Mouse (Mus musculus) thymus, adult 2 months (tissue): Measurements from ENCODE around the gene Onecut1.

Experiments
- CTCF ChIP-seq: fragments of 200-500 bp; IDR thresholded peaks from 2 replicates; pipeline ENCODE4 v1.5.1; 2012; ENCODE audit warnings: mild to moderate bottlenecking, control low read depth, low read length, moderate library complexity, borderline replicate concordance; ENCODE audit not compliant: control insufficient read depth, poor library complexity, insufficient read depth; ENCODE audit errors: extremely low read depth
- POLR2A ChIP-seq: fragments of 200-500 bp; IDR thresholded peaks from 2 replicates; pipeline ENCODE4 v1.6.1; 2012; ENCODE audit warnings: mild to moderate bottlenecking, low read length, control low read depth, moderate library complexity; ENCODE audit not compliant: control insufficient read depth, poor library complexity, insufficient read depth; ENCODE audit errors: extremely low read depth

DNA sequence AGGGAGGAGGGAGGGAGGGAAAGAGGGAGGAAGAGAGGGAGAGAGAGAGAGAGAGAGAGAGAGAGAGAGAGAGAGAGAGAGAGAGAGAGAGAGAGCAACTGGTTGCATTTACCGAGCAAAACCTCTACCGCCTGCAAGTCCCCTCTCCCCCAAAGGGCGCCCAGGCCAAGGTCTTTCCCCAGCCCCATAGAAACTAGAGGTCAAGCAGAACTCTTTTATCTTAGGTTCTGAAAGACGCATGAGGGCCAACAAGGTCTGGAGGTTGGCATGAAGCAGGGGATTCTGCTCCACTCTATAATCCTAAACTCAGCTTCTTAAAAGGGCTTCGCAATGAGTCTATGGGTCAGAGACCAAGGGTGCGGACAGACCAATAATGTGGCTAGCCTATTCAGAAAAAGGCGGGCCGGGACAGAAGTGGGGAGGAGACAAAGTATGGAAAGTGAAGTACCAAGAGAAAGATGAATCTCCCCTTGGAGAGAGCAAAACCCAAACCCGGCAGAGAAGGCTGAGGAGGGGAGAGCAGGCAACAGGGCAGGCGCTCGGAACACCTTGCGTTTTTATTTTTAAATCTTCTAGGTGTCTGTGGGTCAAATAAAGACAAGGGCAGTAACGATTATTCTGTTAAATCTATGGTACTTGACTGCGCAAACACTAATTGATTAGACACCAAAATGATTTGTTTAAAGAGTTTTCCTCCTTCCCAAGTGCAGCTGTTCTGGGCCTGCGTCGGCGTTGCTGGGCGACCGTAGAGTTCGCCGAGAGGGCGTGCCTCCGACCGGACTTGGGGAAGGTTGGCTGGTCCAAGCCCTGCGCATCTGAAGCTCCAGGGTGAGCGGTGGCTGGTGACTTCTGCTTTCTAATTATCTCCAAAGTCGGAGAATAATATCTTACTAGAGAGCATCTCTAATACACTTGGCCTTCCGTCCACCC lies 4.9 kb upstream of the Onecut1 start:
- TF ChIP-seq POLR2A, result no peak
- TF ChIP-seq CTCF, result no peak
